Mouse (Mus musculus): ENCODE data around the gene Dnajc2.
"Not testable (repeated sequence)": the region's sequence is repeated elsewhere in the genome, so short reads cannot be mapped to it uniquely, and the experiment has no call there.

The Dnajc2 gene

GRCm38 (mm10) chr5:21739881-21740280 is 45.2 kb downstream of the Dnajc2 start:
- DNase-seq = no peak

GRCm38 (mm10) chr5:21739120-21739519 is 45.9 kb downstream of the Dnajc2 start:
- DNase-seq = no peak

GRCm38 (mm10) chr5:21737620-21738019 is 47.4 kb downstream of the Dnajc2 start:
- no peak for DNase-seq

- DNase-seq = peak; percentile 90
Observed at GRCm38 (mm10) chr5:21736956-21737585, 48.0 kb downstream of the Dnajc2 start, which contains the start of gene Pmpcb. TSS of gene Pmpcb (plus strand) at chr5:21737141.

GRCm38 (mm10) chr5:21736046-21736445 is 49.0 kb downstream of the Dnajc2 start:
- DNase-seq = no peak

- DNase-seq = peak; percentile 78
Observed at GRCm38 (mm10) chr5:21735584-21735983, 49.5 kb downstream of the Dnajc2 start.

- DNase-seq = no peak
Observed at GRCm38 (mm10) chr5:21735100-21735499, 50.0 kb downstream of the Dnajc2 start.

- DNase-seq = no peak
Observed at GRCm38 (mm10) chr5:21732930-21733329, 52.1 kb downstream of the Dnajc2 start.

GRCm38 (mm10) chr5:21732177-21732911 is 52.7 kb downstream of the Dnajc2 start:
- DNase-seq = no peak

GRCm38 (mm10) chr5:21729107-21729506 is 55.9 kb downstream of the Dnajc2 start:
- no peak for DNase-seq

GRCm38 (mm10) chr5:21724872-21725271 is 60.2 kb downstream of the Dnajc2 start:
- no peak for DNase-seq

GRCm38 (mm10) chr5:21724427-21724826 is 60.6 kb downstream of the Dnajc2 start:
- no peak for DNase-seq

- DNase-seq = no peak
Observed at GRCm38 (mm10) chr5:21719209-21719608, 65.8 kb downstream of the Dnajc2 start.

- DNase-seq = no peak
Observed at GRCm38 (mm10) chr5:21718546-21718945, 66.5 kb downstream of the Dnajc2 start.

- no peak for DNase-seq
Observed at GRCm38 (mm10) chr5:21717165-21717715, 67.8 kb downstream of the Dnajc2 start.

GRCm38 (mm10) chr5:21714447-21714846 is 70.6 kb downstream of the Dnajc2 start:
- no peak for DNase-seq

- DNase-seq = no peak
Observed at GRCm38 (mm10) chr5:21712127-21712715, 72.8 kb downstream of the Dnajc2 start.

- DNase-seq = not testable (repeated sequence)
Observed at GRCm38 (mm10) chr5:21708011-21708410, 77.0 kb downstream of the Dnajc2 start.
